Mouse (Mus musculus) intestine, embryonic 16.5 days (tissue): ENCODE results near the gene Sugt1. TPM values are rescaled to one million over a fixed set of nuclear protein-coding genes. Genes with fewer than 3 reads are reported as not detected.

Source experiments
- ATAC-seq: fragments of 200-750 bp; cut with Nextera tagmentation; 2 replicates; pipeline ENCODE4 v1.8.0; 2017; ENCODE audit warnings: moderate TSS enrichment, moderate library complexity
- H3K27ac ChIP-seq: fragments of 300-500 bp; sonication (generic); 2 replicates; pipeline ENCODE4 v1.5.1; 2014; ENCODE audit warnings: mild to moderate bottlenecking, low read length
- H3K27me3 ChIP-seq: fragments of 300-500 bp; sonication (generic); replicated peaks from 2 replicates; pipeline ENCODE4 v1.6.1; 2014; ENCODE audit warnings: low read length, control low read depth, mixed read lengths; ENCODE audit not compliant: control insufficient read depth, insufficient read depth
- H3K36me3 ChIP-seq: fragments of 300-500 bp; sonication (generic); 2 replicates; pipeline ENCODE4 v1.6.1; 2014; ENCODE audit warnings: low read length, control low read depth; ENCODE audit not compliant: control insufficient read depth, insufficient read depth
- H3K4me1 ChIP-seq: fragments of 300-500 bp; sonication (generic); 2 replicates; pipeline ENCODE4 v1.6.1; 2014; ENCODE audit warnings: low read length, control low read depth, mixed read lengths; ENCODE audit not compliant: control insufficient read depth, insufficient read depth
- H3K4me2 ChIP-seq: fragments of 300-500 bp; sonication (generic); 2 replicates; pipeline ENCODE4 v1.6.1; 2014; ENCODE audit warnings: low read depth, low read length, control low read depth
- H3K4me3 ChIP-seq: fragments of 300-500 bp; sonication (generic); 2 replicates; pipeline ENCODE4 v1.5.1; 2014; ENCODE audit warnings: mild to moderate bottlenecking, low read length
- H3K9ac ChIP-seq: fragments of 300-500 bp; sonication (generic); 2 replicates; pipeline ENCODE4 v1.6.1; 2014; ENCODE audit warnings: low read depth, low read length
- H3K9me3 ChIP-seq: fragments of 300-500 bp; sonication (generic); 2 replicates; pipeline ENCODE4 v1.6.1; 2016; ENCODE audit warnings: low read length, control low read depth; ENCODE audit not compliant: control insufficient read depth
- WGBS: fragments of 180-500 bp; shearing (Covaris S2); extraction: QIAGEN DNeasy Blood & Tissue Kit; methylation state at CpG from one replicate; pipeline ENCODE4 v1.1.7; 2014; 5-methylcytosine and 5-hydroxymethylcytosine counted together
- microRNA-seq: library from miRNA; unstranded; fragments of <30 nt; microRNA quantifications from one replicate; pipeline ENCODE4, GENCODE M21; 2016
- polyA plus RNA-seq: library from polyadenylated mRNA; unstranded; fragments of >200 nt; fragmentation: Nextera tagmentation; extraction: Ambion mirVana; gene quantifications from 2 replicates; pipeline ENCODE4 v1.2.1, GENCODE M21; 2015

Sugt1 gene
- polyA plus RNA-seq, 1 experiment from 2014 or later = 105 TPM

DNA sequence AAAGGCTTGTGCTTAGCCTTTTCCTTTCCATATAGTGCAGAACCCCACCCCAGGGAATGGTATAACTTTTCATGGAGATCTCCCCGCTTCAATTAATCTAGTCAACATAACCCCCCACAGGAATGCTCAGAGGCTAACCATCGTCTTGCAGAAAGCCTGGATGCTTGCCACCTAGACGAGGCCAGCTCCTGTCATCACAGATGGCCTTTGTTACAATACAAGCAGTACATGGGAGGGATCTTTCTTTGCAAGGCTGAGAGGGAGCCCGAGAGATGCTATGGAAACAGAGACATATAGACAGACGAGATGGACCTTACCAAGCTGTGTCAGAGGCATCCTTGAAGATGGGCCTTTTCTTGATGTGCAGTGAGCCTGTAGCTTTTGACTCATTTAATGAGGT is 93.2 kb downstream of the Sugt1 start:
- 60% methylated on average over 5 of the region's 5 CpGs for WGBS
- no peaks in the 10 kb centered on the region for H3K4me1 ChIP-seq
- no peaks in the 10 kb centered on the region for H3K9me3 ChIP-seq
- no peak overlapping the region for H3K4me2 ChIP-seq
- H3K4me3 ChIP-seq = no peak overlapping the region
- no peaks in the 10 kb centered on the region for H3K27me3 ChIP-seq
- H3K27ac ChIP-seq = no peak overlapping the region
- no peaks in the 10 kb centered on the region for H3K36me3 ChIP-seq
- no peak overlapping the region for H3K9ac ChIP-seq
- ATAC-seq = no peak

Small RNA genes within 50 kb of the gene (microRNA-seq; reads per million reads assigned to microRNA genes)
- gene Gm27857 = not detected

Other genes with a start within 250 kb of the Sugt1 start
- 29.6 and 33.0 TPM in 2 replicates for gene Naa16, start 196.9 kb upstream of the Sugt1 start, polyA plus RNA-seq
- gene Mtrf1, start 189.9 kb upstream of the Sugt1 start, polyA plus RNA-seq = 9.8 and 11.5 TPM in 2 replicates
- gene Kbtbd7, start 161.2 kb upstream of the Sugt1 start, polyA plus RNA-seq = 6.2 and 6.7 TPM in 2 replicates
- gene Kbtbd6, start 135.9 kb upstream of the Sugt1 start, polyA plus RNA-seq = 1.5 and 1.8 TPM in 2 replicates
- gene Elf1, start 106.5 kb upstream of the Sugt1 start, polyA plus RNA-seq = 21.9 and 22.2 TPM in 2 replicates
- 26.9 and 31.3 TPM in 2 replicates for gene Wbp4, start 106.2 kb upstream of the Sugt1 start, polyA plus RNA-seq
- 0.15 and 0.22 TPM in 2 replicates for gene Cnmd, start 74.5 kb downstream of the Sugt1 start, polyA plus RNA-seq
- gene Pcdh8, start 183.6 kb downstream of the Sugt1 start, polyA plus RNA-seq = 0.39 and 1.1 TPM in 2 replicates